Mouse (Mus musculus) effector memory CD4-positive, alpha-beta T cell, adult 7 months (primary cell): ENCODE data around the gene Slc12a9. TPM values are rescaled to one million over a fixed set of nuclear protein-coding genes. Genes with fewer than 3 reads are reported as not detected.

Source experiments
- polyA plus RNA-seq: library from polyadenylated mRNA; unstranded; fragments of 100-300 nt; shearing (Covaris generic); gene quantifications from one replicate; pipeline ENCODE4 v1.2.1, GENCODE M21; 2017

Gene Slc12a9
- polyA plus RNA-seq: 9.4 TPM

DNA sequence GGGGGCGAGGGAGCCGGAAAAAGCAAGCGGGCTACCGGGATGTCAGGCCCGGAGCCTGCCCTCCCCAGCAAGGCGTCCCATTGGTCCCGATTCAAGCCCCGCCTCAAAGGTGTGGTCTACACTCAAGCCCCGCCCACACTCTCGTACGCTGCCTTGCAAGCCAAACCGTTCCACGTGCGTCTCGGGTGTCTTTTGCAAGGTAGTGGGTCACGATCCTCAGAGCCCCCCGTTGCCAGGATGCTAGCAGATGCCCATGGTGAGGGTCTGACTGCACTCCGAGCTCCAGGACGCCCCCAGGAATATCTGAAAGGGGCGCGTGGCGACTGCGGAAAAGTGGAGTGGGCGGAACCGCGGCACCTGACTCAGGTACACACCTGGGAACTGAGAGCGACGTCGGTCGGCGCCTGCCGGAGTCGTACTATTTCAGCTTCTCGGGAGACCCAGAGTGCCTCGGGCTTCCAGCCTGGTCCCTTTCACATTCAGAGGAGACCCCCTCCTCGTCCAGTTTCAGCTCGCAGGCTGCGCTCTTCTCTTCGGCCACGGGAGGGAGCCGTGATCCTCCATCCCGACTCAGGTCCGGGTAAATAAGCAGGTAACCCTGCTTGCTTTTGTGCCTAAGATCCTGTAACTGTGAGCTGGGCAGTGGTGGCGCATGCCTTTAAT is at the start of gene Slc12a9:
Slc12a9 (minus strand) TSS at position 86 of the 663 bp plus-strand sequence.

DNA sequence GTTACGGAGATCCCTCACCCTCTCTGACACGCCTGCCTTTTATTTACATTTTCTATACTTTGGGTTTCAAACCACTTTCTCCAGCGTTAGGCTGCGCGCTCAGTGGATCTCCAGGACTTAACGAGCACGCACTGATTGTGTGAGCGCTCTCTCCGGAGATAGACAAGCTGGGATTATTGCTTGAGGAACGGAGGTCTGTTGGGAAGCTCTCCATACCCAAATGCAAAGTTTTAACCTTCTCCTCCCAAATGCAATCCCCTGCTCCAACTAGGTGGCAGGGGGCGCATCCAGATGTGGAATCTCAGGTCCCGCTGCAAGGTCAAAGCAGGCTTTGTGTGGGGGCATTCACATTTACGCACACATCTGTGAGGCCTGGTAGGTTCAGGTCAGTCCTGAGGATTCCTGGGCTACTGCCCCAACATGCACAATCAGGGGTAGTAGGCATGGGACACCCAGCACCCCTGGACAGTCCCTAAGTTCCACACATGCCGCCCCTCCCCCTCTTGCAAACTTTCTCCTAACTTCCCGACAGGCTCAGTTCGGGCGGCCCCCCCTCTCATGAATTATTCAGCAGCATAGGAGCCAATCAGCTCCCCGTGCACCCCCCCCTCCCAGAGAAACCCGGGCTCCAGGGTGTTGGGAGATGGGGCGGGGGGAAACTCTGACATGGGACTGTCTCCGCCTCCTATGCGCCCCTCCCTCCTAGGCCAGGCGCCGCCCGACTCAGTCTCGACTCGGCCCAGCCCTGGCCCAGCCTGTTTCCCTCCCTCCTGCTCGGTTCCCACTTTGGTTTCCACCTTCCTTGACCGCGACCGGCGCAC is 16.2 kb upstream of the Slc12a9 start, which contains the start of gene Ephb4:
Ephb4 (plus strand) TSS at position 726 of the 821 bp plus-strand sequence.

DNA sequence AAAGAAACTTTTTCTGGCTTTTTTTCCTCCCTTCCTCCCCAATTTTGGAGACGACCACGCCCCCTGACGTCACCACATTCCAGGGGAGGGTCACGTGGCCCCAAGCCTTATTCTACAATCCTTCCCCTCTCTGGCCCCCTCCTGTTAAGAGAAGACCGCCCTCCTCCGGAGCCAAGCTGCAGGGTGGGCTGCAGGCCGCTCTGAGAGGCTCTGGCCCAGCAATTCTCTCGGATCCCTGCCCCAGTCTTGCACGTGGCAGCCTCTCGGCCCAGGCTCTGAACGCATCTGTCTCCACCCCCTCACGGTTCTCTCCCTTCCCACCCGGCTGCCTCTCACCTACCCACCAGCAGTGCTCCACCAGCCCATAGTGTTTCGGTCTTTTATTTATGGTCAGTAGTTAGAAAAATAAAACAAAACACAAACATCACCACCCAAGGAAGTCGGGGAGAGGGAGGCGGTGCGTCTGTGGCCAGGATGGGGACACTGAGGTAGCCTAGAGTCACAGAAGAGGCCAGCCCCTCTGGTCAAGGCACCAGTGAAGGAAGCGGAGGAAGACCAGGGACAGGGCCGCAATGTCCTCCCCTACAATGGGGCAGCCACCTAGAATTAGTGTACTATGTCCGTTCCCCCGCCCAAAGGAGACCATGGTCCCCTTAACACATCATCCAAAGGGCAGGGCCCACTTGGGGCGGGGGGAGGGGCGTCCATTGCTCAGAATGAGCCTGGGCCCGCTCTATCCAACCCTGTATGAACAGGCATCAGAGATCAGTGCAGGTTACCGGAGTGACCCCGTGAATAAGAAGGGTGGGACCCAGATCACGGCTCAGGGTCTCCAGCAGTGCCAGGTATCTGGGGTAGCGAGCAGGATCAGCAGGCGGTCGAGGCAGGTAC is 19.0 kb downstream of the Slc12a9 start, which contains the start of gene Trip6:
Trip6 (minus strand) TSS at position 212 of the 891 bp plus-strand sequence.

DNA sequence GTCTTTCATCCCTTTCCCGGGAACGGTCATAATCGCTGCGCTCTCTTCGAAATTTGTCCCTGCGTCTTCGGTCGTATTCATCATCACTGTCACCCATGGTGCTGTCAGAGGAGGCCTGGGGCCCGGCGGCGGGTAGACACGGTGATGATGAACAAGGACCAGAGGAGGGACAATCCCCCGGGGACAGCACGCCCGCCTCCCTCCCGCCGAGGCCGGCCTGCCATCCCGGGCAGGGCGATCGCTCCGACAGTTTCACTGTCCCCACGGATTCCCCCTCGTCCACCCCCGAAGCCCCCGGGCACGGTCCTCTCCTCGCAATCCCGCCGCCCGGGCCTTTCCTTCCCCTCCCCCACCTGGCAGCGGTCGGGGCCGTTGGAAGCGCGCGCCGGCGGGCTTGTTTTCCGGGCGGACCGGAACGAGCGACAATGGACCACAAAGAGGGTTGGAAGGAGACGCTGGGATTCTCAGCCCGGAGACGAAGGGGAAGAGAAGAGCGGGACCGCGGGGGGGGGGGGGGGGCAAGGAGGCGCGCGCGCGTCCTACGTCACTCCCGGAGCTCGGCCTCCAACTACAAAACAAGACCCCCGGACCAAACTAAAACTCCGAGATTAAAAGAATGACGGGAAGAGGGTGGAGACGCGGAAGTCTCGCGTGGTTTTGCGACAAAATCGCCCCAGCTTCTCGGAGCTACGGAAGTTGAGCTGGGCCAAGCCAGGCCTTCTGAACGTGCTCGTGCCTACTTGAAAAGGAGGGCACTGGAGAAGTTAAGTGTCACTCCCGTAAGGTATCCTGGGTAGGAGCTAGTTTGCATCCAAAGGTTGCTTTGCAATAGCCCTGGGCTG is 26.1 kb downstream of the Slc12a9 start, which contains the start of gene Srrt:
Srrt (minus strand) TSS at position 604 of the 842 bp plus-strand sequence.

DNA sequence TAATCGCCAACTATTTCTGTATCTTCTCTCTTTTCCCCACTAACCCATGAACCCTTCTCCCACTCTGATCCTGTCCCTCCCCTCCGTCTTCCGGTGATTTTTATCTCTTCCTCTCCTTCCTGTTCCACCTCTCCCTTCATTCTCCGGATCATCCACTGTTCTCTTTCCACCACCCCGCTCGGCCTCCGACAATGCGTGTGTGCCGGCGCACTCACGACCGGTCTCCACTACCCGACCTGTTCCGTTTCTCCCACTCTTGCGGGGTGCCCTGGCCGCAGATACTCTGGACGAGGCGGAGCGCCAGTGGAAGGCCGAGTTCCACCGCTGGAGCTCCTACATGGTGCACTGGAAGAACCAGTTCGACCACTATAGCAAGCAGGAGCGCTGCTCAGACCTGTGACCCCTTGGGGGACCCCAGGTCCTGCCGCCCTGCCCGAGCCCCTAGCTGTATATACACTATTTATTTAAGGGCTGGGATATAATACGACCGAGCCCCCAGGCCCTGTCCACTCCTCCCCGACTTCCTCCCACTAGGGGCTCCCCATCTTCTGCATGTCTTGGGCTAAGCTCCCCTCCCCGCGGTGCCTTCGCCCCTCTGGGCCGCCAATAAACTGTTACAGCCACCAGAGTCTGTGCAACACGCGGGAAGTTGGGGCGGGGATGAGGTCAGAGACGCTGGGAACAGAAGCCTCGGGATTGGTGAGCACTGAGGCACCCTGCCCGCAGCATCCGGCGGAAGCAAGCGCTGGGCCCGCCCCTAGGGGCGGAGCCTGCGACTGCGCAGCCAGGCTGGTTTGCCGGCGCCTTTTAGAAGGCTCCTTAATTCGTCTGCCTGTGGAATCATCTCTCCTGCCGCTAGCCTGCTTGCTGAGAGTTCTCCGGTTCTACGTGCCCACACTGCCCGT is 39.3 kb downstream of the Slc12a9 start, which contains the start of gene Ufsp1:
Ufsp1 (plus strand) TSS at position 791 of the 905 bp plus-strand sequence.

DNA sequence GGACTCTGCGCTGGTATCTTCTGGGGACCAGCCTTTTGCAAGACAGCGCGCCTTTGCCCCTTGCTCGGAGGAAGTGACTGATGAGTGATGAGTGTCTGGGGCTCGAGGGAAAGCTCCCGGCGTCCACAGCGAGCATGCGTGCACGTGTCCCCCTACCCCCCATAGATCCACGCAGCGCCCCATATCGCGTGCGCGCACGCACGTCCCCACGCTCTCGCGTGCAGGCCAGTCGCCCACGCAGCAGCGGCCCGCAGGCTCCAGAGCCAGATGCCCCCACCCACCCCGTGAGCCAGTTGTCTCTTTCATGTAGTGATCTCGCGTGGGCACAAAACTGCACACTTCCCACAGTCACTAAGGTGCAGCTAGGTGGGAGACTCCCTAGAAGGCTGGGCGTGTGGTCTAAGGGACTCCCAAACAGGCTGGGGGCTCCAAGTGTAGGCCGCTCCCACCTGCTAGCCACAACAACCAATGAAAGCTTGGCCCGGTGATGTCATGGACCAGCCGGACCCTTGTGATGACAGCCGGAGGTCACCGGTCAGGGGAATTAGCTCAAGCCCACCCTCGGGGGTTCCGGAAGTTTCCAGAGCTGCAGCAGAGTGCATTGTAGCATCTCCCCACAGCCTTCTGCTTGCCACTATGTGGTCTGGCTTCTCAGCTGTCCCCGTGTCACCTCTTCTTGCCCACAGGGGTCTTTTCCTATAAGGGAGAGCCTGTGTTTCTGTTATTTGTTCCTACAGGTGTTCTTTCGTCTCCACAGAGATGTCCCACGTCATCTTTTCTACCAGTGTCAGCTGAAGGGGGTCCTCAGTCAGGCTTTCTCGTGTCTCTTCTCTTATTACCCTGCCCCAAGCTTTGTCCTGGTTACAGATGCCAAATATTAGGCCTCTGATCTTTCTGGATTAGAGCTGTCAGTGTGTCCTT is 46.1 kb downstream of the Slc12a9 start, which contains the start of gene Ache:
Ache (plus strand) TSS at position 488 of the 921 bp plus-strand sequence.

Other genes with a start within 250 kb of the Slc12a9 start
- 6.6 TPM for gene Trim56, start 217.4 kb downstream of the Slc12a9 start, polyA plus RNA-seq
- not detected for gene Muc3, start 184.3 kb downstream of the Slc12a9 start, polyA plus RNA-seq
- gene Muc3a, start 121.2 kb downstream of the Slc12a9 start, polyA plus RNA-seq: not detected
- not detected for gene Ache, start 46.1 kb downstream of the Slc12a9 start, polyA plus RNA-seq
- gene Ufsp1, start 39.0 kb downstream of the Slc12a9 start, polyA plus RNA-seq: not detected
- gene Srrt, start 25.9 kb downstream of the Slc12a9 start, polyA plus RNA-seq: 81.7 TPM
- gene Trip6, start 19.2 kb downstream of the Slc12a9 start, polyA plus RNA-seq: 2.7 TPM
- not detected for gene Ephb4, start 16.5 kb upstream of the Slc12a9 start, polyA plus RNA-seq
- gene Zan, start 143.5 kb upstream of the Slc12a9 start, polyA plus RNA-seq: 0.51 TPM
- 24.9 TPM for gene Pop7, start 168.9 kb upstream of the Slc12a9 start, polyA plus RNA-seq
- 7.8 TPM for gene Gigyf1, start 185.0 kb upstream of the Slc12a9 start, polyA plus RNA-seq
- not detected for gene Epo, start 199.6 kb upstream of the Slc12a9 start, polyA plus RNA-seq
- gene Gnb2, start 199.9 kb upstream of the Slc12a9 start, polyA plus RNA-seq: 244 TPM
- not detected for gene Actl6b, start 219.9 kb upstream of the Slc12a9 start, polyA plus RNA-seq
- not detected for gene Tfr2, start 236.2 kb upstream of the Slc12a9 start, polyA plus RNA-seq